8 mouse cellular contexts compared by ENCODE assay signal in genomic region chr1:51915576-51916156, GRCm38 (mm10). TPM values are rescaled to one million over a fixed set of nuclear protein-coding genes. Genes with fewer than 3 reads are reported as not detected.
A peak's percentile ranks its signal among the peaks of the same experiment; 100 is the strongest.
DNase-seq lines count a peak whose midpoint lies in the region; ATAC-seq and TF ChIP-seq lines count a peak whose summit lies in the region.

Myo1b (minus strand) TSS chr1:51916071.

- intact Hi-C loops in left cerebral cortex, postnatal 14 days (cut with DNase I), result loop anchor here (10.0 kb wide), 1 partner anchor 91 kb away; no protein-coding TSS in a partner anchor

- WGBS in hindbrain, embryonic 12.5 days, result 0% methylated on average over 69 of the region's 79 CpGs

- peak within 1 kb of the TSS; percentile 51 for H3K4me3 ChIP-seq in bone marrow macrophage, adult 2 months (ENCODE audit: insufficient read depth, low read length)
- peak within 1 kb of the TSS; percentile 76 for H3K4me3 ChIP-seq in hindbrain, embryonic 12.5 days

- H3K4me1 ChIP-seq in bone marrow macrophage, adult 2 months (ENCODE audit: control insufficient read depth, insufficient read depth, low read length), result no peaks in the 10 kb centered on the region; the same call in 1 of the 2 replicates
- H3K4me1 ChIP-seq in hindbrain, embryonic 12.5 days, result peaks cover 24% of the 10 kb centered on the region

- TF ChIP-seq POLR2A in bone marrow macrophage, adult 2 months (IDR thresholded peaks at IDR 0.05; ENCODE audit: borderline replicate concordance, low read depth, low read length), result no peak

- no peaks in the 10 kb centered on the region for H3K27me3 ChIP-seq in hindbrain, embryonic 12.5 days

- no peaks in the 10 kb centered on the region for H3K9me3 ChIP-seq in hindbrain, embryonic 12.5 days (replicated peaks)

- no peaks in the 10 kb centered on the region for H3K36me3 ChIP-seq in hindbrain, embryonic 12.5 days

- H3K4me2 ChIP-seq in hindbrain, embryonic 12.5 days (replicated peaks), result peak within 1 kb of the TSS; percentile 60

- no peak for TF ChIP-seq CTCF in bone marrow macrophage, adult 2 months (IDR thresholded peaks at IDR 0.05; ENCODE audit: low read depth, low read length)

- peak; percentile 86 for DNase-seq in NIH3T3 (ENCODE audit: low read depth)
- DNase-seq in gastrocnemius, adult 18-20 months (ENCODE audit: low spot score), result peak; percentile 34
- peak in 1 of 2 experiments; percentile 40 for DNase-seq in left cerebral cortex, postnatal 14 days (ENCODE audit: low spot score in 2 of 2)
- peak; percentile 47 for DNase-seq in right cerebral cortex, postnatal 14 days

- no peak within 1 kb of the TSS for H3K27ac ChIP-seq in bone marrow macrophage, adult 2 months (ENCODE audit: insufficient read depth, low read depth, low read length)
- peak within 1 kb of the TSS; percentile 95 for H3K27ac ChIP-seq in hindbrain, embryonic 12.5 days

- peak within 1 kb of the TSS; percentile 83 for H3K9ac ChIP-seq in hindbrain, embryonic 12.5 days

- peak; percentile 86 for ATAC-seq in hindbrain, embryonic 12.5 days (ENCODE audit: low FRiP score)
- ATAC-seq in megakaryocyte, adult 5-6 weeks (ENCODE audit: poor library complexity, severe bottlenecking), result peak; percentile 57
- ATAC-seq in inflammation-experienced regulatory T-cells, adult 6 months, result no peak

RNA-seq across cellular contexts. Expression of gene Myo1b, which starts in this region (rescaled TPM):
- 1.2 and 1.8 TPM in 2 replicates for polyA plus RNA-seq in bone marrow macrophage, adult 2 months (2012; ENCODE audit: insufficient read depth, insufficient read length, missing spikeins)
- 10 to 100 TPM in 1 of 2 experiments, 1 to 10 TPM in 1; 8.3 to 13.2 TPM for total RNA-seq in gastrocnemius, adult 18-20 months (2021)
- polyA plus RNA-seq in hindbrain, embryonic 12.5 days (2016; fragmentation: Nextera tagmentation; extraction: Ambion mirVana), result 110 and 116 TPM in 2 replicates
- 10 to 100 TPM; 45.2 to 48.1 TPM for total RNA-seq in left cerebral cortex, postnatal 14 days (2021)
- 0.07 and 1.8 TPM in 2 replicates for total RNA-seq in megakaryocyte, adult 5-6 weeks (2015)
- 1.2 and 1.8 TPM in 2 replicates for total RNA-seq in megakaryocyte, adult 5-6 weeks (2017)
- polyA plus RNA-seq in inflammation-experienced regulatory T-cells, adult 6 months (2017; shearing (Covaris generic)), result 1 to 10 TPM in 1 of 3 experiments, under 1 TPM in 1, not detected in 1; 0.41 to 1.3 TPM

Comparison
In these comparisons a context has a peak if more than half of its experiments do, and no peak if none do; other contexts are left out.
1. RNA of gene Myo1b (polyA plus RNA-seq): 110 to 116 TPM in hindbrain, embryonic 12.5 days; 1.2 to 1.8 TPM in bone marrow macrophage, adult 2 months and 0.41 to 1.3 TPM in inflammation-experienced regulatory T-cells, adult 6 months; every median in the first group is over 10 times any median in the second.